Mouse (Mus musculus) urinary bladder, postnatal 4 days (tissue): ENCODE measurements around the gene a.

Experiments used
- DNase-seq, 2 experiments: peaks; one replicate each; pipeline ENCODE4 v3.0.0; 2021 to 2022; ENCODE audit warnings: low spot score in 2 of 2

Gene a

DNA sequence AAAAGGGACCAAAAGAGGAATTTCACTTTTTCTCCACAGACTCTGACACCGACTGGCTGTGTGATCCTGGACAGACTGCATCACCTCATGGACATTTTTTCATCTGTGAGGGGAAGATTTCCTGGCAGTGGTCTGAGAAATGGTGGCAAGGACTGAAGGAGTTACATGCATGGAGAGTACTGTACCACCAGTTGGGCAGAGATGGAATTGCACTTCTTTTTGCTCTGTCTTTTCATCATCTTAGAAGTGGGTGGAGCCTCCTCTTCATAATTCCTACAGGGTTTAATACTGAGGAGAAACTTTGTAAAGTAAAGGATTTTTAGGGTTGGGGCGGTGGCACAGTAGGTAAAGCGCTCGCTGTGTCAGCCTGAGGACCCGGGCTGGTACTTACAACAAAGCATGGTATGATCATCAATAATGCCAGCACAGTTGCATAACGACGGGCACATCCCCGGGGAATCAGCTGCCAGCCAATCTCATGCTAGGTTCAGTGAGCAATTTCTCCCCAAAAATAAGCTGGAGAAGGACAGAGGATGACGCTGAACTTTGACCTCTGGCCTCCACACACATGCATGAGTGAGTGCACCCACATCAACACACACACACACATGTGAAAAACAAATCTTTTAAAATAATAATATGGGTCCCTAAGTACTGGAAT, 307.6 kb downstream of the a start:
- DNase-seq = no peak

DNA sequence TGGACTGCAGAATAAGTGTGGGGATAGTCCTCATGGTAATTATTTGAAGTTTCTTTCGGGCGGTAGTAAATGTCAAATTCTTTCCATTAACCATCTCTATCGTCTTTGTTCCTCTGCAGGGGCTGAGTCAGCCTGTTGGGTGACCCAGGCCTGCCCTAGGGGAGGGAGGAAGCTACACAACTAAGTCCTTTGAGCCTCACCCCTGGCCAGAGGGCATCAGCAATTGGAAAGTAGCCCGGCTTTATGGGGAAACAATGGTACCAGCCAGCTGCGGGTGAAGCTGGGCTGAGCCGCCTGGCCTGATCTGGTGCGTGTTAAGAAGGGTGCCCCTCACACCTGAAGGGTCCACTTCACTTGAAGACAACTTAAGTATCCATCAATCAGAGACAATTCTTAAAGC, 308.2 kb downstream of the a start:
- DNase-seq = no peak

DNA sequence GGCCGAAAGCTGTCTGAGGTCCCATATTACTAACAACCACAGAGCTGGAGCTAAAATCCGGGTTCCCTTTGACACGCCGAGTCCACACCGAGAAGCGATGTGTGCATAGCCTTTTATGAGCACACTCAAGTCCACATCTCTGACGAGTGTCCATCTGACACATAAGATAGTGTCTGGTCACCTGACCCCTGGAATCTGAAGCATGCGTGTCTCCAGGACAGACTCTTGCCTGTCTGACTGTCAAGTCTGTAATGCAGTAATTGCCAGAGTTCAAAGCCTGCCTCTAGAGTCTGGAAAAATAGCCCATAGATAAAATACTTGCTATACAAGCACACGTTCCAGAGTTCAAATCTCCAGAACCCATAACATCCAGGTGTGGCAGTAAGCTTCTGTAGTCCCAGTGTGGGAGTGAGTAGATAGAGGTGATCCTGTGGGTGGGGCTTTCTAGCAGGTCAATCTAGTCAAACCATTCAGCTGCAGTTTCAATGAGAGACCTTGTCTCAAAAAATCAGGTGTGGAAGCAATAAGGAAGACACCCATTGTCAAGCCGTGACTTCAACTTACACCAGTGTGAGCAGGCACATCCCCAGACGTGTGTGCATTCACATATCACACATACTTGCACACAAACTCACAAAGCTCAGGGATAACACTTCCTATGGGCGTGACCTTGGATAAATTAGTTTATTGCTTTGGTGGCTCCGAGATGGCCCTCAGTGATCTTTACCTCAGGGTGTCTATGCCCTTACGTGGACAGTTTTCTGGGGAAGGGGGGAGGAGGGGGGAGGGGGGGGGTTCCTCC, 309.0 kb downstream of the a start:
- DNase-seq = no peak
